Mouse (Mus musculus) ES-Bruce4 (cell line): ENCODE results near the gene Proser3.

Source experiments
- CTCF ChIP-seq: IDR thresholded peaks from one replicate; pipeline ENCODE4 v1.8.1; 2011; ENCODE audit warnings: low read depth, low read length
- EP300 ChIP-seq: IDR thresholded peaks from 2 replicates; pipeline ENCODE4 v1.6.1; 2011; ENCODE audit warnings: low read depth, low read length; ENCODE audit not compliant: insufficient read depth
- POLR2A ChIP-seq: IDR thresholded peaks from one replicate; pipeline ENCODE4 v1.8.1; 2011; ENCODE audit warnings: low read length; ENCODE audit not compliant: insufficient read depth

DNA sequence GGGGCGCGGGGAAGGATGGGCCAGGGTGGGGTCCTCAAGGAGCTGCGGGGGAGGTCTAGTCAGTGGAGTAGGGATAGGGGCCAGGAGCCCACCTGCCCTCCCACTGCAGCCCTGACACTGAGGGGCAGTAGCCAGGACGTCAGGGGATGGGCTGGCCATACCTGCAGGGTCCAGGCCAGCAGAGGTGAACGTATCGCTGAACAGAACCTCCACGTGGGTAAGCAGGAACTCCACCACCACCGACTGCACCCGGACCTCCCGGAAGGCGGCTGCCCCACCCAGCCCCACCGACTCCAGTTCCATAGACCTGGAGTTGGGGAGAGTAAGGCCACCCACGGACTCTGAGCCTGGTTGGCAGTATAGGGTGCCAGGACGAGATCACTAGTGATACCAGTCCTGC, 25.1 kb downstream of the Proser3 start:
- no peak for TF ChIP-seq CTCF
- no peak for TF ChIP-seq POLR2A
- no peak for TF ChIP-seq EP300
